Mouse (Mus musculus) C2C12 (cell line): ENCODE results near the gene Elmod1.

Experiments
- CTCF ChIP-seq: IDR thresholded peaks from one replicate; pipeline ENCODE4 v1.5.1; 2011; ENCODE audit not compliant: control insufficient read depth, insufficient read depth, insufficient read length
- MAX ChIP-seq: IDR thresholded peaks from one replicate; pipeline ENCODE4 v1.6.1; 2011; ENCODE audit warnings: mild to moderate bottlenecking, control low read depth
- MYOD1 ChIP-seq: IDR thresholded peaks from one replicate; pipeline ENCODE4 v1.6.1; 2011; ENCODE audit warnings: low read depth; ENCODE audit not compliant: control insufficient read depth, insufficient read length
- MYOG ChIP-seq: IDR thresholded peaks from one replicate; pipeline ENCODE4 v1.6.1; 2011; ENCODE audit not compliant: control insufficient read depth, insufficient read length; ENCODE audit errors: extremely low read depth
- USF1 ChIP-seq: IDR thresholded peaks from one replicate; pipeline ENCODE4 v1.6.1; 2011; ENCODE audit warnings: low read depth, mild to moderate bottlenecking, control low read depth, moderate library complexity

DNA sequence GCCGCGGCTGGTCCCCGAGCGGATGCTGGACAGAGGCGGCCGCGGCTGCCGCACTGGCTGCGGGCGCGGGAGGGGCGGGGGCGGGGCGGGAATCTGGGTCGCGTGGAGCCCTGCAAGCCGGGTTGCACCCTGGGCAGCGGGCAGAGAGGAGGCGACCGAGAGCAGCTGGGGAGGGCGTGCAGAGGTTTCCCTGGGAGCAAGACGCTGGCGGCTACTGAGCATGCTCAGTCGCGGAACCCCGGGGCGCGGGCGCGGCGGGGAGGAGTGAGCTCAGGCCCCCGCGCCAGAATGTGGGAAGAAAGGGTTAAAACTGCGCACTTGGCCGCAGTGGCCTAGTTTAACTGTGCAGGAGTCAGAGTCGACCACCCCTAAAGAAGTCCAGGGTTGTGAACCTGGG lies at the start of gene Elmod1:
- TF ChIP-seq CTCF, result no peak
- no peak for TF ChIP-seq USF1
- no peak for TF ChIP-seq MAX
- TF ChIP-seq MYOD1, result no peak
- TF ChIP-seq MYOG, result no peak
